Mouse (Mus musculus): Measurements from ENCODE around the gene Serpinf2.

- TF ChIP-seq FLI1 (IDR thresholded peaks at IDR 0.05; ENCODE audit: low read length) = no peak
- no peak for TF ChIP-seq GATA1 (IDR thresholded peaks at IDR 0.05; ENCODE audit: borderline replicate concordance, low read length)
Measured at GRCm38 (mm10) chr11:75409679-75410575, 29.5 kb downstream of the Serpinf2 start.

Measured in megakaryocyte, embryonic 14.5 days (primary cell).